Mouse (Mus musculus) lung, embryonic 16.5 days (tissue): Measurements from ENCODE around the gene Sirpa. TPM values are rescaled to one million over a fixed set of nuclear protein-coding genes. Genes with fewer than 3 reads are reported as not detected.
A peak's percentile ranks its signal among the peaks of the same experiment; 100 is the strongest.

ENCODE experiments used
- ATAC-seq: fragments of 200-750 bp; cut with Nextera tagmentation; 2 replicates; pipeline ENCODE4 v1.8.0; 2017; ENCODE audit warnings: low read depth, mild to moderate bottlenecking, moderate library complexity
- H3K27ac ChIP-seq: fragments of 300-500 bp; sonication (generic); 2 replicates; pipeline ENCODE4 v1.5.1; 2014; ENCODE audit warnings: mild to moderate bottlenecking, control low read depth, low read length
- H3K27me3 ChIP-seq: fragments of 300-500 bp; sonication (generic); 2 replicates; pipeline ENCODE4 v1.6.1; 2014; ENCODE audit warnings: low read depth, low read length, mixed read lengths; ENCODE audit not compliant: control insufficient read depth, insufficient read depth
- H3K36me3 ChIP-seq: fragments of 300-500 bp; sonication (generic); 2 replicates; pipeline ENCODE4 v1.6.1; 2014; ENCODE audit warnings: low read length; ENCODE audit not compliant: control insufficient read depth, insufficient read depth
- H3K4me1 ChIP-seq: fragments of 300-500 bp; sonication (generic); replicated peaks from 2 replicates; pipeline ENCODE4 v1.6.1; 2014; ENCODE audit warnings: low read length, mixed read lengths; ENCODE audit not compliant: control insufficient read depth, insufficient read depth
- H3K4me2 ChIP-seq: fragments of 300-500 bp; sonication (generic); 2 replicates; pipeline ENCODE4 v1.6.1; 2014; ENCODE audit warnings: low read depth, low read length, control low read depth
- H3K4me3 ChIP-seq: fragments of 300-500 bp; sonication (generic); 2 replicates; pipeline ENCODE4 v1.5.1; 2014; ENCODE audit warnings: mild to moderate bottlenecking, low read length, control low read depth
- H3K9ac ChIP-seq: fragments of 300-500 bp; sonication (generic); 2 replicates; pipeline ENCODE4 v1.6.1; 2014; ENCODE audit warnings: low read length, control low read depth
- H3K9me3 ChIP-seq: fragments of 300-500 bp; sonication (generic); 2 replicates; pipeline ENCODE4 v1.6.1; 2016; ENCODE audit warnings: low read length; ENCODE audit not compliant: control insufficient read depth
- WGBS: fragments of 180-500 bp; shearing (Covaris S2); extraction: QIAGEN DNeasy Blood & Tissue Kit; methylation state at CpG from one replicate; pipeline ENCODE4 v1.1.7; 2014; 5-methylcytosine and 5-hydroxymethylcytosine counted together
- polyA plus RNA-seq: library from polyadenylated mRNA; unstranded; fragments of >200 nt; fragmentation: Nextera tagmentation; extraction: Ambion mirVana; gene quantifications from 2 replicates; pipeline ENCODE4 v1.2.1, GENCODE M21; 2015

Gene Sirpa
- polyA plus RNA-seq, result 20.3 and 20.5 TPM in 2 replicates

GRCm38 (mm10) chr2:129592459-129593140 lies at the start of gene Sirpa:
Sirpa (plus strand) TSS chr2:129592835.
- Histone ChIP-seq H3K9ac (peak within 1 kb of the TSS; percentile 83), H3K9me3 (no peaks in the 10 kb centered on the region), H3K4me1 (peaks cover 13% of the 10 kb centered on the region), H3K27me3 (peaks cover 3% of the 10 kb centered on the region), H3K27ac (peak within 1 kb of the TSS; percentile 86), H3K4me2 (peak within 1 kb of the TSS; percentile 88), H3K4me3 (peak within 1 kb of the TSS; percentile 55), H3K36me3 (no peaks in the 10 kb centered on the region)
- ATAC-seq, result peak; percentile 84
- under 1% methylated on average over 31 of the region's 43 CpGs for WGBS

- no peaks in the 10 kb centered on the region for H3K9me3 ChIP-seq
- no peak overlapping the region for H3K4me3 ChIP-seq
- ATAC-seq, result no peak
- H3K36me3 ChIP-seq, result no peaks in the 10 kb centered on the region
- no peak overlapping the region for H3K9ac ChIP-seq
- no peaks in the 10 kb centered on the region; the same call in 1 of the 2 replicates for H3K4me1 ChIP-seq
- H3K4me2 ChIP-seq, result no peak overlapping the region
- no peaks in the 10 kb centered on the region for H3K27me3 ChIP-seq
- H3K27ac ChIP-seq, result no peak overlapping the region
- WGBS, result 27% methylated on average over 4 of the region's 4 CpGs
Observed at GRCm38 (mm10) chr2:129544448-129544847, 48.2 kb upstream of the Sirpa start.

- no peak overlapping the region for H3K27ac ChIP-seq
- WGBS, result 62% methylated on average over 3 of the region's 3 CpGs
- no peak for ATAC-seq
- no peaks in the 10 kb centered on the region; the same call in 1 of the 2 replicates for H3K4me1 ChIP-seq
- no peaks in the 10 kb centered on the region for H3K9me3 ChIP-seq
- no peak overlapping the region for H3K4me2 ChIP-seq
- H3K27me3 ChIP-seq, result no peaks in the 10 kb centered on the region
- H3K36me3 ChIP-seq, result no peaks in the 10 kb centered on the region
- H3K9ac ChIP-seq, result no peak overlapping the region
- H3K4me3 ChIP-seq, result no peak overlapping the region
Observed at GRCm38 (mm10) chr2:129544919-129545318, 47.7 kb upstream of the Sirpa start.

GRCm38 (mm10) chr2:129545596-129545995 lies 47.0 kb upstream of the Sirpa start:
- H3K36me3 ChIP-seq, result no peaks in the 10 kb centered on the region
- H3K4me2 ChIP-seq, result no peak overlapping the region
- whole genome bisulfite sequencing, result 71% methylated on average over 7 of the region's 7 CpGs
- H3K27me3 ChIP-seq, result no peaks in the 10 kb centered on the region
- H3K4me1 ChIP-seq, result no peaks in the 10 kb centered on the region; the same call in 1 of the 2 replicates
- no peak overlapping the region for H3K4me3 ChIP-seq
- no peaks in the 10 kb centered on the region for H3K9me3 ChIP-seq
- ATAC-seq, result no peak
- no peak overlapping the region for H3K9ac ChIP-seq
- no peak overlapping the region for H3K27ac ChIP-seq

GRCm38 (mm10) chr2:129546772-129547171 lies 45.9 kb upstream of the Sirpa start:
- Histone ChIP-seq H3K9me3 (no peaks in the 10 kb centered on the region), H3K4me2 (no peak overlapping the region), H3K36me3 (no peaks in the 10 kb centered on the region), H3K4me3 (no peak overlapping the region), H3K4me1 (no peaks in the 10 kb centered on the region; the same call in 1 of the 2 replicates), H3K27me3 (no peaks in the 10 kb centered on the region), H3K9ac (no peak overlapping the region), H3K27ac (no peak overlapping the region)
- whole genome bisulfite sequencing, result 55% methylated on average over 3 of the region's 3 CpGs
- ATAC-seq, result no peak

GRCm38 (mm10) chr2:129549537-129550135 lies 43.0 kb upstream of the Sirpa start:
- Histone ChIP-seq H3K4me1 (no peaks in the 10 kb centered on the region; the same call in 1 of the 2 replicates), H3K27ac (no peak overlapping the region), H3K4me3 (no peak overlapping the region), H3K36me3 (no peaks in the 10 kb centered on the region), H3K9me3 (no peaks in the 10 kb centered on the region), H3K9ac (no peak overlapping the region), H3K4me2 (no peak overlapping the region), H3K27me3 (no peaks in the 10 kb centered on the region)
- 38% methylated on average over 9 of the region's 9 CpGs for WGBS
- no peak for ATAC-seq

- Histone ChIP-seq H3K4me1 (no peaks in the 10 kb centered on the region), H3K4me3 (no peak overlapping the region), H3K27me3 (no peaks in the 10 kb centered on the region), H3K4me2 (no peak overlapping the region), H3K27ac (no peak overlapping the region), H3K9me3 (no peaks in the 10 kb centered on the region), H3K36me3 (no peaks in the 10 kb centered on the region), H3K9ac (no peak overlapping the region)
- WGBS, result 47% methylated on average over 2 of the region's 2 CpGs
- no peak for ATAC-seq
Observed at GRCm38 (mm10) chr2:129550781-129551180, 41.9 kb upstream of the Sirpa start.

GRCm38 (mm10) chr2:129556081-129556480 lies 36.6 kb upstream of the Sirpa start:
- 63% methylated on average over 6 of the region's 6 CpGs for WGBS
- no peak overlapping the region for H3K4me3 ChIP-seq
- no peaks in the 10 kb centered on the region for H3K27me3 ChIP-seq
- no peak overlapping the region for H3K27ac ChIP-seq
- no peak overlapping the region for H3K4me2 ChIP-seq
- no peaks in the 10 kb centered on the region for H3K4me1 ChIP-seq
- no peak for ATAC-seq
- H3K9ac ChIP-seq, result no peak overlapping the region
- no peaks in the 10 kb centered on the region for H3K9me3 ChIP-seq
- no peaks in the 10 kb centered on the region for H3K36me3 ChIP-seq

- ATAC-seq, result no peak
- no peaks in the 10 kb centered on the region for H3K27me3 ChIP-seq
- no peak overlapping the region for H3K4me3 ChIP-seq
- no peaks in the 10 kb centered on the region for H3K9me3 ChIP-seq
- H3K4me2 ChIP-seq, result no peak overlapping the region
- H3K27ac ChIP-seq, result no peak overlapping the region
- WGBS, result 44% methylated on average over 12 of the region's 12 CpGs
- H3K36me3 ChIP-seq, result no peaks in the 10 kb centered on the region
- no peaks in the 10 kb centered on the region for H3K4me1 ChIP-seq
- no peak overlapping the region for H3K9ac ChIP-seq
Observed at GRCm38 (mm10) chr2:129558008-129558874, 34.4 kb upstream of the Sirpa start.
